Mouse (Mus musculus) left cerebral cortex, adult 8-10 months (tissue): ENCODE results near the gene Tgfbr2. TPM values are rescaled to one million over a fixed set of nuclear protein-coding genes. Genes with fewer than 3 reads are reported as not detected.

Experiments
- DNase-seq, 2 experiments: peaks; one replicate each; pipeline ENCODE4 v3.0.0; 2022; ENCODE audit warnings: low spot score in 2 of 2
- total RNA-seq, 4 experiments: library from RNA; stranded (reverse); gene quantifications; 2 replicates each; pipeline ENCODE4 v1.2.4; 2022

Gene Tgfbr2
- total RNA-seq, 4 experiments from 2014 or later: 13.8 to 28.6 (median 20.0) TPM

DNA sequence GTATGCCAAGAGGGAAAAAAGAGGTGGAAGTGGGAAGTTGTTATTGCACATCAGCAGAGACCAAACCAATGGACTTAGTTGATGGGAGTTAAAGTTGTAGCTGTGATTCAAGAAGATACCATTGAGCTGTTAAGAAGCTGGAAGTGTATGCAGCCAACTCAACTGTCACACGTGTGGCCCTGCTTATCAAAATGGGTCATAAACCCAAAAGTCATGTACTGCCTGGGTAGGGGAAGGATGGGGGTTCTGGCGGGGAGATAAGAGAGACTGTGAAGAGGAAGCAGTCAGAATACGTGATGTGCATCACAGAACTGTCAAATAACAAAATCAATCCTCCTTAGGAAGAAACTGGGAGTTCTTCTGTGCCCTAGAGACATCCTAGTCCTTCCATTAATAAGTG is 15.1 kb downstream of the Tgfbr2 start:
- DNase-seq: no peak

DNA sequence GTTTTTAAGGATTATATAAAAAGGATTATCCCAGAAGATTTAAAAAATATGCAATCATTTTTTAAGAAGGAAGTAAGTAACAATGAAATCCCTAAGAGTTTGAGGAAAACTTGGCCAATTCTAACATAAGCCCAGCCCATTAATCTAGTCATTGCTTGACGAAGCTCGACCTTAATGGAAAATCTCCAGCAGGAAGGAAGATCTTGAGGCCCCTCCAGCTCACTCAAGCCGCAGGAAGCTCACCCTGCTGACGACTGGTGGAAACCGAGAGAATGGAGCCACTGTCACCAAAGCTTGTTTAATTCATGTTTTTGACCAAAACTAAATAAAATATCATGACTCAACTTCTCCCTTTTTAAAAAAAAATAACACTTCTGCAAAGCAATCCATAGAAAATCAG is 18.7 kb downstream of the Tgfbr2 start:
- DNase-seq: no peak

DNA sequence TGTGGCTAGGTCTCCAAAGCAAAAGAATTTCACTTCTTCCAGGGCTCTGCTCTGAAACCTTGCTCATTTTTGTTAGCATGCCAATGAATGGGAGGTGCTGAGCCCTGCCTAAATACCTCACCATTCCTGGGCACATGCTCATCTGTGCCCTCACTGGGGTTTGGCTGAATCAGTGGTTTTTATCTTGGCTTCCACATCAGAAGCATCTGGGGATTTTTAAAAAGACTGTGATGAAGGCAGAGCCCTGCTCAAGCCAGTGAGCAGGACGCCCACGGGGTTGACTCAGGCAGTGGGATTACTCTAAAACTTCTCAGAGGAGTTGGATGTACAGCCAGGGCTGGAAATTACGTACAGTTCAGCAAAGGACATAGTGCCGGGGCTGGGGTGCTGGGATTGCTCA is 22.3 kb downstream of the Tgfbr2 start:
- peak in 1 of 2 experiments; percentile 57 for DNase-seq

DNA sequence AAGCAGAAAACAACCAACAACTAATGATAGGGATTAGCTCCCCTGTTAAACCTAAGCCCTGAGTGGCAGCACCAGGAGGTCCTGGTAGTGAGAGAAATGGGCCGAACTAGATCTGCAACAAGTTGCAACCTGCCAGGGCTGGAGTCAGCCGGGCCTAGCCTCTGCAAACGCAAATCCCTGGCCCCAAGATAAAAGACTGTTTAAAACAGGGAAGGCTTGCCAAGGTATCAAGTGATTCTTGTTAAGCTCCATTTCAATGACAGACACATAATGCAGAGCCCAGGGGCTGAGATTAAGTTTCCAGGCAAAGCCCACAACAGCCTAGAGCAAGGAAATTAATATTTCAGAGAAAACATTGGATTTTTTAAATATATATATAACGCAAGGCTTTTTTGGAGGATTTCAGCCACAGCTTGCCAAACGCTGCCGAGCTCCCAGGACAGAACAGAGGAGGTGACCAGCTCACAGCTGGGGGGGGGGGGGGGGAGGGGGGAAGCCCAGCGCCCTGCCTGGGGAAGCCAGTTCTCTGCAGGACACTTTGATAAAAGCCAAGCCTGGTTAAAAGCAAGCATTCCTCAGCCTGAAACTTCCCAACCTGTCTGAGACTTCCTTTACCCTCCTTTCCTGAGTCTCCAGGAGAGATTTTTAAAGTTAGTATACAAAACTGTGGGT is 24.3 kb downstream of the Tgfbr2 start:
- no peak for DNase-seq

DNA sequence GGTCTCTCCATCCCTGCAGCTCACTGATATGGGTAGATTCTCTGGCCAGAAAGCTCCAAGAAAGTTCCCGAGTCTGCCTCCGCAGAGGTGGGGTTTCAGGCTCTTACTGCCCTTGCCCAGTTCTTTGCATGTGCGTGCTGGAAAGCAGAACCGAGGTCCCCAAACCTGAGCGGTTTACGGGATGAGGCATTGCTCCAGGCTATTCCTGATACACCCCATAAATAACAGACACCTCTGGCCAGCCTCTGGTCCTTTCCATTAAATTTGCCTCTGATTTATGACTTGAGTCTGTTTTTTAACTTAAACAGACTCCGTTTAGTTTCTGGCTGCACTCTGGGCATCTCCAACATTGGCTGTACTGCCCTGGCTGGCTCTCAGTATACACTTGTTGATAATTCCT is 26.4 kb downstream of the Tgfbr2 start:
- DNase-seq: no peak

DNA sequence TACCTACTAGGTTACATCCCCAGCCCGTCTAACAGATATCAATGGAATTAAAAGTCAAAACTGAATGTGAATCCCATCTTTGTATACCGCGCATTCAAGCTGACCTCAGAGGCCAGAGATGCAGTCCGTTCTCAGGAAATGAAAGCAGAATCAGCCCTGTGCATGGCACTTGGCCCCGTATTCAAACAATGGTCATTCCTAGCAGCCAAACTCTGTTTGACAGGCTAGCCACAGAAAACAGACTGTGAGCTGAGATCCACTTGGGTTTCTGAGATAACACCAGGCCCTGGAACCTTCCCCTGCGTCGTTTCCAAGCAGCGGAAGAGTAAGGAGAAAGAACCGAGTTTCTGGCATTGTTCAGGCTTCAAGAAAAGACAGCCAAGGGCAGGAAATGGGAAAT is 28.9 kb downstream of the Tgfbr2 start:
- no peak for DNase-seq

DNA sequence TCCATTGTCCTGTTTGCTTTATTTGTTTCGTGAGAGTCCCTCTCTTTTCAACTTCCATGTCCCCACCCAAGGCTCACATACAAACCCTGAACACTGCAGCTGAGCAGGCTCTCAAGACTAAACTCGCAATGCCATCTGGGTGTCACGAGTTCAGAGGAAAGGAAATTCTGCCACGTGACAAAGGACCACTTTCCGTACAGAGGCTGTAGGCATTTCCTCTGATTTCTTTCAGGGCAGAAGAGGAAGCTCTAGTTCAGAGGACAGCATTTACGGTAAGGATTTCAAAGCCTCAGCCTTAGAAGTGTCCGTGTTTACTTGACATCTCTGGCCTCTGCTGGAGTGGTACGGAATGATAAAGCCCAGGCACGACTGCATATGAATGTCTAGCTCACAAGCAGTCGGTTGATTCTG is 29.9 kb downstream of the Tgfbr2 start:
- no peak for DNase-seq

DNA sequence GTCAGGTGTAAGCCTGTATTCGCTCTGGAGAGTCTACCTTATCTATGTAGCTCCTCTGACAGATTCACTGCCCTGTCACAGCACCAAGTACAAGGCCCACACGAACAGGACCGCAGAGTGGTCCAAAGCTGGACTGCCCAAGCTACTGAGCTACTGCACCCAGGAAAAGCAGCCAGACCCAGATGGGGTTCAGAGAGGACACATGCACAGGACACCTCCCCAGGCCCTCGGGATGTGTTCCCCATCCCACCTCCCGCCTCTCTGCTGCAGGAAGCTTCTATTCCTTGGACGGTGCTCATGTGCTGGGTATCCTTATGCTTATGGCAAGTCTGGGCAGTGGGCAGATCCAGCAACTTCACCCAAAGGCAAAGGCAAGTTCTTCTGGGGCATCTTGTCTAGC is 34.7 kb downstream of the Tgfbr2 start:
- no peak for DNase-seq

DNA sequence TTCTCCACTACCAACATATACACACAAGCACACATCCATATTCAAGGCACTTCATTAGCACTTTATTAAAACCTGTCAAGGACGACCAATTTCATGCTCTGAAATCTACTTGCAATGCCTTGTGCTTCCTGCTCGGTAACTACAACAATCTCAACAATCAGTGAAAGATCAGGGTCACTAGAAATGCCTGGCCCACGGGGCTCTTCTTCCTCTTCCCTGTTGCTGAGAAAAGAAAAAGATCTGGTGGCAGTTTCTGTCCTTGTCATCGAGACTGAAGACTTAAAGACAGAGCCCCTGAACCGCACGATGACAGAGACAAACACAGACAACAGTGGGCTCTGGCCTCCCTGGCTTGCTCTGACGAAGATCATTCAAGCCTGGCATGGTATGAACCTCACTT is 35.6 kb downstream of the Tgfbr2 start:
- no peak for DNase-seq

DNA sequence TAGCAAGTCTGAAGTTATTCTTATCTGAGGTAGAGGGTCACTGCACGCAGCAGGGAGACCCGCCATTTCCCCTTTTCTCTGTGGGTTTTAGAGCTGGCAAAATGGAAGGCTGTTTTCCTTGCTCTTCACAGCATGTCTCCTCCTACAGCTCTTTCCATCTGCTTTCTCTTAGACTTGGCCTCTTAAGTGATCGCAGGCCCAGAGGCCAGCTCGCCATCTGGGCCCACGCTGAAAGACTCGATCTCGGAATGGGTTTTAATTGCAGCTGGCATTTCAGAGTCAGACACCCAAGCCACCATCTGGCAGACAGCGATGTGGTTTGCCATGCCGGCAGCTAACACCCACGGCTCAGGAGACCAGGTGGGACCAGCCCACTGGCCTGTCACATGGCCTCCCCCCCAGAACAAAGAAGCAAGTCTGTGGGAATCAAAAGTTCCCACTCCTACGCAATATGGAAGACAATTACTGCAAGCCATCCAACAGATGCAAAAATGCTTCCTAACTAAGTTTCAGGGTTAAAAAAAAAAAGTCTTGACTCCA is 36.5 kb downstream of the Tgfbr2 start:
- DNase-seq: peak in 1 of 2 experiments; percentile 78

DNA sequence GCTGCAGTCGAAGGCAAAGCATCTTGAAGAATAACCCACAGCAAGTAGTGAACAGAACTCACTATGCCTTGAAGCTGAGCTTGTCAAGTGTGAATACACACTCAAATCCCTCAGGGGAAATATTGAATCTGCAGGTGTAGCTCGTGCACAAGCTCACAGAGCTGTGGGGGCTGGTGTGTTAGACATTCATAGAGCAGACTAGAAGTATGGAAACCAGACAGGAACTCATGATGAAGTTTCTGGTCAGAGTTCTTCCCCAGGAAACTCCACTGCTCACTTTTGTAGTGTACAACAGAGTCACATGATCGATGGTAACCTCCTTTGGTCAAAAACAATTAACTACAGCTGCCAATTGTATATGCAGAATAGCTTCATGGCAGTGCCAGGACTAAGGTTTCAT is 37.5 kb downstream of the Tgfbr2 start:
- no peak for DNase-seq

DNA sequence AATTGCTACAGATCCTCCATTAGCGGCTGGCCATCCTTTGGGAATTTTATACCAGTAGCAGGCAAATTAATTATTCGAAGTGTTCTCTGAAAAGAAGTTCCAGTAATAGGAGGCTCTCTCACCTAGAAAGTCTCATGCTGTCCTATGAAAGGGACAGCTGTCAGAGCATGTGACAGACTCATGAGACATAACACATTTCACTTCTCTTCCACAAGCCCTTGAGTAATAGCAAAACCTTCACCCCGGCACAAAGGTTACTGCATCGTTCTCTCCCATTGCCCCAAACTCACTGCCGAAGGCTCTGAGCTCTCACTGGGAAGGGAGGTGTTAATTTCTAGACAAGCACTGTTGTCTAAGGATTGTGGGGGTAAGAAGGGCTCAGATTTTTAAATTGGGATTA is 38.3 kb downstream of the Tgfbr2 start:
- DNase-seq: no peak

DNA sequence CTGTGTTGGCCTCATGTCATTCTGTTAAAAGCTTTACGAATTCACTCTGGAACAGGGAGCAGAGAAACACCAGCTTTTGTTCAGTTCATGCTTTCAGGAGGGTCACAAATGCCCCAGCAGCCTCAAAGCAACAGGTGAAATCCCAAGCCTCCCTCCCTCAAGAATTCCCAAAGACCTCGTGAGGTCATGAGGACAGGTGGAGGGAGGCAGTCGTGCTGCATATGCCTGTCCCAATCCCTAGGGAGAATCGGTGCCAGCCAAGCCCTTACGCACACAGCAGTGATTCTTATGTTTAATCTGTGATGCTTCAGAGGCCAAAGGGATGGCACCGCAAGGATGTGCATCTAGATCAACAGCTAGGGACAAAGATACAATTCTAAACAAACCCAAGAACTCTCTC is 39.0 kb downstream of the Tgfbr2 start:
- no peak for DNase-seq

DNA sequence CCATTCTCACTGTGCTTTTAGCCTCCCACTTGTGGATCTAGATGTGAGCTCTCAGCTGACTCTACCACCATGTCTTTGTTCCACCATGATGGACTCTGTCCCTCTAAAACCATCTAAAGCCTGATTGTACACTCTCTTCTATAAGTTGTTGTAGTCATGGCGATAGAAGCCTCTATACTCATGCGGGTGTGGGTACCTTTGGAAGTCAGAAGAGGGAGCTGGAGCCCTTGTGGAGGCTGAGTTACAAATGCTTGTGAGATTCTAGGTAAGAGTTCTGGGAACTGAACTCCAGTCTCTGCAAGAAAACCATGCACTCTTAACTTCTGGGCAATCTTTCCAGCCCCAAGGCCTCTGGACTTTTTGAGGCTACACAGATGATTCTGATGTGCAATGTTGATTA is 40.7 kb downstream of the Tgfbr2 start:
- DNase-seq: no peak

DNA sequence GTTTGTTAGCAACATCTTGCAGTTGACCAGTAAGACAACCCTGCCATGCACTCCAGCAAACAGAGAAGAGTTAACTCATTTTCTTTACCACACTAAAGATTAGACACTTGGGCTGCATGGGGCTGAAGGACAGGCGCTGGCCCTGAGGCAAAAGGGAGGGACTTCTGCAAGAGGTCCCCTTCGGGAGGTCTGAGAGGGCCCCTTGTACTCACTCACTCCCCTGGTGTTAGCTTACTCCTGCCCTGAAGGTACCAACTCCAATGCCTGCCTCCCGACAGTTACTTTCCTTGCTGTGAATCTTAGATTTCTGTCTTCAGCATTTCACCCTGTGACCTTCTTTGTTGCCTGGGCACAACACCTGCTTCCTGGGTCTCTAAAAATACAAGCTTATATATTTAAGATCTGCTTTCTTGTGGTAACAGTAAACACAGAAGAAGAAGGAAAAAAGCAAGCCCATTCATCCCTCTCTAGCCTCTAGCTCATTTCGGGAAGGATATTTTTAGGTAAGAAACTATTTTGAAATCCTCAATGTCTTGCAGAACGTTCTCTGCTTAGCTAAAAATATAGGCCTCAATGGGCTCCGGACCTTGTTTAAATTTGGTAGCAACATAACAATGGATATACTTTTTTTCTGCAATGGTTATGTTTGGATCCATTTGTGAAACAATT is 41.7 kb downstream of the Tgfbr2 start:
- no peak for DNase-seq

DNA sequence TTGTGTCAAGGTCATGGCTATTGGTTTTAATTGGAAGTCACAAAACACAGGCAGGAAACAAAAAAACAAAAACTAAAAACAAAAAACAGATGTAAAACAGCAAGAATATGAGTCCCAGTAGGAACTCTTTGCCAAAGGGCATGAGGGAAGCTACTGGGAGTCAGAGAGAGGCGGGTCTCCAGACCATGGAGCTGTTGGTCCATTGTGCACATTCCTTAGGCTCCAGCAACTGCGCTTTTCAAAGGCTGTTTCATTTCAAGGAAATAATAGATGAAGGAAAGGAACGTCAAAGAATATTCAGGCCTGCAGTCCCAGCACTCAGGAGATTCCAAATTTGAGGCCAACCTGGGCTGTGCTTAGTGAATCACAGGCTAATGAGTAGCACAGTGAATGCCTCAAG is 46.3 kb downstream of the Tgfbr2 start:
- DNase-seq: no peak

DNA sequence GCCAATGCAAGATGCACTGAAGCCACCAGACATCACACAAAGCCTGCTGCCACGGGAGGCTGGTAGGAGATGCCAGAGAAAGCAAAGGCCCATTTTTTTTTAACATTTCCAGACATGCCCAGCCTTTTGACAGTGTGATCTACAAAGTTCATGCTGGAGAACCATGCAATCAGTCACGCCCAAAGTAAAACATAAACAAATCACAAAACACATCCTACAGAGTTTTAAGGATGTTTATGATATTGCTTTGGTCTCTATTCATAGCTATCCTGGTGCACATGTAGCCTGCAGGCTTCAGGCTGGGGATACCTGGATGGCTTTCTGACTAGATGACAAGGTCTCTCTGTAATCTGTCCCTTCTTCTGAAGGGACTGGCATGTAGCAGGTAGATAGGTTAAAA is 46.8 kb downstream of the Tgfbr2 start:
- DNase-seq: no peak

DNA sequence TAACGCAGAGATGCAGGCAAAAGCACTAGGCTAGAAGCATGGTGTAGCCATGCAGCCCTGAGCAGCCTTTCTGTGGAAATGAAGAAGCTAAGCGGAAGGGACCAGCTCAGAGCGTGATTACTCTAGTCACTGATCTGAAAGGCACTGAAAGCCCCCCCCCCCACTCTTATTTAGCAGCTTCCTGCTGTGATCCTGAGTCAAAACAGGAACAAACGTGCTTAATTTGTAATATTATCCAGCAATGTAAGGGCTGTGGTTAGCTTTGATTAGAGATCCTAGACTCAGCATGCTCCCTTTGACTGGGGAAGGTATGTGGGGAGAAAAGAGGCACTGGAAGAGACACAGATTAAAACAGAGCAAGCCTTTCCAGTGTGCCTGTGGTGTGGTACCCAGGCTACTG is 48.7 kb downstream of the Tgfbr2 start:
- no peak for DNase-seq

DNA sequence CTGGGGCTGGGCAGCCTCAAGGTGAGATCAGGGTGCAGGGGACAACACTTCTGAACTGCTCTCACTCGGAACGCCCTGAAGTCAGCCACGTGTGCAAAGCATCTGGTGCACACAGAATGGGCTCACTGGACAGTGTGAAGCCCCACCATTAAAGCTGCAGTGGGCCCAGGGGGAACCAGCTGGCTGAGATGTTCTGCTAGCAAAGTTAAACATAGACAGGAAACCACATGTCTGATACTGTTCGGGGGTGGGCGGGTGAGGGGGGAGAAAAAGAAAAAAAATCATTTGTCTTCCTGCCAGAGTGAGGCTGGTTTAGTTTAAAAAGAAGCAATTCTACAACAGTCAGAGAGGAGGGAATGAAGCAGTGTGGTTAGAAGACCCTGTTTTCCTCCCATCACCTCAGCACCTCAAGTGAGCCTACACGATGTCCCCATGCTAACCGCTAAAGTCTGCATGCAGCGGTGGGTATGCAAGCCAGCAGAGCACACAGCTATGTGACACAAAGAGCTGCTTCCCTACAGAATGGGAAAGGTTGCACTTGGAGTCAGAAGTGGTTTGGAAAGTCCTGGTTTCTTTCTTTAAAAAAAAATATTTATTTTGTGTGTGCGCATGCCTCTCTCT is 52.1 kb downstream of the Tgfbr2 start:
- DNase-seq: no peak

DNA sequence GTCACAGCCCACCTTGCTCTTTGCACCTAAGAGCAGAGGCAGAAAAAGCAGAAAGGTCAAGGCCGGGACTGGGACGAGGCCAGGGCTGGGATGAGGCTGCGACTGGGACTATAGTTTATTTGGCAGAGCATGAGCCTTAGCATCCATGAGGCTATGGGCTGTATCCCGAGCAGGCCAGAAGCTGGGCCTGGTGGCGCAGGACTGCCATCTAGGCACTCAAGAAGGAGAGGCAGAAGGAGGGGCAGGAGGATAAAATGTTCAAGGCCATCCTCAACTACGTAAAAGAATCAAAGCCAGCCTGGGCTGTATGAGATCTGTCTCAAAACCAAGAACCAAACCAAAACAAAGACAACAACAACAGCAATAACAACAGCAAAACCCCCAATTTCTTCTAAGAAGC is 52.6 kb downstream of the Tgfbr2 start:
- no peak for DNase-seq

DNA sequence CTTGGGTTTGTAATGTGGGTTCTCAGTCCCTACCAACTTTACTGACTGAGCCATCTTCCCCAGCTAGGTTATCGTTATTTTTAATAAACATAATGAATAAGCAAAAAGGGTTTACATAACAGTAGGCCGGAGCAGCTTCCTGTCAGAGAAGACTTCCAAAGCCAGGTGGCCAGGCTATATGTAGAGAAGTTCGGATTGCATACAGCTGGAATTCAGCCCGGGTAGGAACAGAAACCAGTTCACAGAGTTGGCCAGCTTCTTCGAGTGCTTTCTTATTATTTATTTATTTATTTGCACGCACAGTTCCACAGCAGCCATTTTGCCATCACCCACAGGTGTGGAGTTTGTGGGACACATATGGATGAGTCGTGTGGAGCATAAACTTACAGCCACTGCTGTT is 53.7 kb downstream of the Tgfbr2 start:
- no peak for DNase-seq

DNA sequence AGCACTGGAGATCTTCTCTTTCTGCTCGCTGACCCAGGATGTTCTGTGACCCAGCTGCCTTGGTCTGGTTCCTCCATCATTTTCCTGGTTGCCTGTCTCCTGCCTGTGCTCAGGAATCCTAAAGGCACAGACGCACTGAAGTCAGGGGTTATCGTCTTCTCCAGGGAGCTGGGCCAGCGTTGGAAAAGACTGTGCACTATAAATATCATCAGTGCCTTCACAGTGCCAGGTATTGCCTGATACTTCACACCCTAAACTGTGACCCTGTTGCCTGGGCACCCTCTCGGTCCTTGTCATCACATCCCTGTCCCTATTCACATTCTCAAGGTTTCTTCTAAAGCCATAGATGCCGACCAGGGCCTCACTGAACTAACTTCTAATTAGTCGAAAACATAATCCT is 55.2 kb downstream of the Tgfbr2 start:
- no peak for DNase-seq
